ENCODE assay signal across 13 mouse cellular contexts in the genomic region with DNA sequence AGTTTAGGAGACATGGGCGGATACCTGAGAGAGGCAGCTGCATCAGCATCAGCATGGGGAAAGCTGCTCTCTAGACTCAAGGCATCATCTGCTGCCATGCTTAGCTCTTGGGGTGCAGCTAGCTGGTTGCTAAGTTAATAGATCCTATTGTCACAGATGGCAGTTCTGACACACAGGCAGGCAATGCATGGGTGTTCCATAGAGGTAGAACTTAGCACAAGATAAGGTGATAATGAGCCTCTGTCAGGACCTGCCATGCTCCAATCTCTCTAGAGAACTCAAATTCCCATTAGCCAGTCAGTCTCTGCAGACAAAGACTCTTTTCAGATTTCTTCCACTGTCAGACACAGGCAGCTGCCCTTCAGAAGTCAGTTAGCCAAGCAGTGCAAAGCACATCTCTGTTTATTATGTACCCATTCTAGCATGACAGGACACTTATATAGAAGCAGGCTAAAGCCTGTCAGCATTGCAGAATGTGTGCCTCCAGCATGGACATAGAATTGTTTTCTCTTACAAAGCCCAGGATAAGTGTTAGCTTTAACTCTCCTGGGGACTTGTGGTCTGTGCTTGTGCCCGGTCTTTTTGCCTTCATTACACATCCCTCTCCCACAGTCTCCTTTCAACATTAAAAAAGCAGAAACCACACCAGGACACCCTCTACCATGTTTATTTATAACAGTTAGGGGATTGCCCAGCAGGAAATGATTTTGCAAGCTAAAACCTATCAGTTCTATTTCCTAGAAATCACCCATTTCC. TPM values are rescaled to one million over a fixed set of nuclear protein-coding genes. Genes with fewer than 3 reads are reported as not detected.
DNase-seq lines count a peak whose midpoint lies in the region; ATAC-seq lines count a peak whose summit lies in the region.
"Had no signal": no experiment of that assay in that cellular context is flagged by ENCODE, and none has a peak within 500 bp of the region (broad histone marks: within the 10 kb centered on the region; RNA-seq: fewer than 3 reads in every experiment).

No protein-coding gene starts in this region.

- H3K9ac ChIP-seq in hindbrain, embryonic 11.5 days (ENCODE audit: low read depth, low read length): no peak overlapping the region
- no peak overlapping the region for H3K9ac ChIP-seq in hindbrain, embryonic 14.5 days
- no peak overlapping the region for H3K9ac ChIP-seq in midbrain, embryonic 12.5 days (replicated peaks)

- peak; percentile 63 for ATAC-seq in hindbrain, embryonic 11.5 days (ENCODE audit: low FRiP score)
- ATAC-seq in hindbrain, embryonic 14.5 days (ENCODE audit: low FRiP score): no peak
- peak; percentile 89 for ATAC-seq in granulocyte monocyte progenitor cell, adult 5-6 weeks (replicated peaks; ENCODE audit: poor library complexity, severe bottlenecking)
- ATAC-seq in midbrain, embryonic 12.5 days (ENCODE audit: low FRiP score, low read depth): peak; percentile 49
- ATAC-seq: intestine, postnatal 0 days had no signal

- H3K4me1 ChIP-seq in hindbrain, embryonic 11.5 days (replicated peaks; ENCODE audit: control insufficient read depth, insufficient read depth, low read length): no peaks in the 10 kb centered on the region
- no peaks in the 10 kb centered on the region for H3K4me1 ChIP-seq in hindbrain, embryonic 14.5 days (replicated peaks; ENCODE audit: control insufficient read depth, insufficient read depth, low read length)
- H3K4me1 ChIP-seq in midbrain, embryonic 12.5 days: peaks cover 9% of the 10 kb centered on the region

- H3K4me3 ChIP-seq in hindbrain, embryonic 11.5 days (ENCODE audit: low read depth, low read length): no peak overlapping the region
- H3K4me3 ChIP-seq in hindbrain, embryonic 14.5 days (replicated peaks; ENCODE audit: low read length): no peak overlapping the region
- H3K4me3 ChIP-seq in midbrain, embryonic 12.5 days: no peak overlapping the region

- no peaks in the 10 kb centered on the region for H3K27me3 ChIP-seq in hindbrain, embryonic 11.5 days (ENCODE audit: control insufficient read depth, insufficient read depth, low read length)
- H3K27me3 ChIP-seq in hindbrain, embryonic 14.5 days (ENCODE audit: control insufficient read depth, insufficient read depth, low read length): no peaks in the 10 kb centered on the region
- H3K27me3 ChIP-seq in midbrain, embryonic 12.5 days: no peaks in the 10 kb centered on the region

- H3K36me3 ChIP-seq in hindbrain, embryonic 11.5 days (ENCODE audit: control insufficient read depth, insufficient read depth, low read length): no peaks in the 10 kb centered on the region
- no peaks in the 10 kb centered on the region for H3K36me3 ChIP-seq in hindbrain, embryonic 14.5 days (replicated peaks; ENCODE audit: control insufficient read depth, insufficient read depth)
- no peaks in the 10 kb centered on the region for H3K36me3 ChIP-seq in midbrain, embryonic 12.5 days

- no peak overlapping the region; the same call in 1 of the 2 replicates for H3K27ac ChIP-seq in hindbrain, embryonic 11.5 days (ENCODE audit: low read depth, low read length)
- H3K27ac ChIP-seq in hindbrain, embryonic 14.5 days: no peak overlapping the region
- H3K27ac ChIP-seq in midbrain, embryonic 12.5 days (replicated peaks): 0 out of 2 replicates have a peak overlapping the region, but pooled peaks have one; percentile 12

- no peak overlapping the region for H3K4me2 ChIP-seq in hindbrain, embryonic 11.5 days (replicated peaks; ENCODE audit: low read depth, low read length)
- H3K4me2 ChIP-seq in hindbrain, embryonic 14.5 days (replicated peaks): no peak overlapping the region
- no peak overlapping the region for H3K4me2 ChIP-seq in midbrain, embryonic 12.5 days (replicated peaks)

- no peak for DNase-seq in hindbrain, embryonic 11.5 days (ENCODE audit: low spot score)
- no peak for DNase-seq in hindbrain, embryonic 14.5 days (ENCODE audit: low spot score)
- peak; percentile 13 for DNase-seq in CD4-positive, CD25-positive, alpha-beta regulatory T cell, adult 2 months (ENCODE audit: low read depth, low spot score)
- no peak for DNase-seq in heart, adult 9 months (ENCODE audit: low spot score in 2 of 2)
- no peak for DNase-seq in gastrocnemius, postnatal 10 days
- DNase-seq in heart, adult 18-20 months: no peak
- DNase-seq: lung, postnatal 36 days; thymus, adult 2 months had no signal

- 49% methylated on average over 2 of the region's 2 CpGs for WGBS in hindbrain, embryonic 11.5 days
- 50% methylated on average over 2 of the region's 2 CpGs for WGBS in hindbrain, embryonic 14.5 days
- 39% methylated on average over 2 of the region's 2 CpGs for WGBS in midbrain, embryonic 12.5 days

- no peaks in the 10 kb centered on the region for H3K9me3 ChIP-seq in hindbrain, embryonic 11.5 days (ENCODE audit: control insufficient read depth, low read length)
- H3K9me3 ChIP-seq in hindbrain, embryonic 14.5 days (ENCODE audit: control insufficient read depth, low read length): no peaks in the 10 kb centered on the region
- no peaks in the 10 kb centered on the region for H3K9me3 ChIP-seq in midbrain, embryonic 12.5 days

RNA-seq across cellular contexts. Expression of gene Serpina3f, which starts 0.5 kb away (rescaled TPM):
- 0.28 and 0.37 TPM in 2 replicates for polyA plus RNA-seq in hindbrain, embryonic 11.5 days (2014; fragmentation: Nextera tagmentation; extraction: Ambion mirVana)
- 0.13 and 0.19 TPM in 2 replicates for polyA plus RNA-seq in hindbrain, embryonic 14.5 days (2014; fragmentation: Nextera tagmentation; extraction: Ambion mirVana)
- 0.69 TPM in 1 of 2 replicates, not detected in the other for total RNA-seq in granulocyte monocyte progenitor cell, adult 5-6 weeks (2014; fragmentation: Nextera tagmentation)
- total RNA-seq in granulocyte monocyte progenitor cell, adult 5-6 weeks (2017): 0.62 and 1.6 TPM in 2 replicates
- 0.17 and 0.37 TPM in 2 replicates for polyA plus RNA-seq in midbrain, embryonic 12.5 days (2016; fragmentation: Nextera tagmentation; extraction: Ambion mirVana)
- total RNA-seq in gastrocnemius, postnatal 10 days (2021): under 1 TPM in 1 of 2 experiments, not detected in 1; 0.16 TPM
- 1 to 10 TPM in 1 of 2 experiments, under 1 TPM in 1; 0.62 to 1.1 TPM for total RNA-seq in heart, adult 18-20 months (2021)
- total RNA-seq: heart, adult 8-10 months; layer of hippocampus, postnatal 10 days had no signal

RNA-seq across cellular contexts. Expression of gene Serpina3g, which starts 22.2 kb away (rescaled TPM):
- polyA plus RNA-seq in hindbrain, embryonic 11.5 days (2014; fragmentation: Nextera tagmentation; extraction: Ambion mirVana): 0.14 and 0.47 TPM in 2 replicates
- polyA plus RNA-seq in hindbrain, embryonic 14.5 days (2014; fragmentation: Nextera tagmentation; extraction: Ambion mirVana): 0.67 and 1.1 TPM in 2 replicates
- 30.4 and 34.2 TPM in 2 replicates for total RNA-seq in granulocyte monocyte progenitor cell, adult 5-6 weeks (2014; fragmentation: Nextera tagmentation)
- total RNA-seq in granulocyte monocyte progenitor cell, adult 5-6 weeks (2017): 26.5 and 29.7 TPM in 2 replicates
- 0.19 and 0.37 TPM in 2 replicates for polyA plus RNA-seq in midbrain, embryonic 12.5 days (2016; fragmentation: Nextera tagmentation; extraction: Ambion mirVana)
- total RNA-seq in gastrocnemius, postnatal 10 days (2021): under 1 TPM in 1 of 2 experiments, not detected in 1; 0.38 TPM
- total RNA-seq in heart, adult 18-20 months (2021): 1 to 10 TPM; 4.5 to 5.0 TPM

RNA-seq across cellular contexts. Expression of gene Serpina3i, which starts 49.1 kb away (rescaled TPM):
- polyA plus RNA-seq in hindbrain, embryonic 11.5 days (2014; fragmentation: Nextera tagmentation; extraction: Ambion mirVana): 0.40 TPM in 1 of 2 replicates, not detected in the other
- 0.08 TPM in 1 of 2 replicates, not detected in the other for polyA plus RNA-seq in hindbrain, embryonic 14.5 days (2014; fragmentation: Nextera tagmentation; extraction: Ambion mirVana)
- total RNA-seq in granulocyte monocyte progenitor cell, adult 5-6 weeks (2014; fragmentation: Nextera tagmentation): not detected in 2 replicates
- total RNA-seq in granulocyte monocyte progenitor cell, adult 5-6 weeks (2017): not detected in 2 replicates
- polyA plus RNA-seq in midbrain, embryonic 12.5 days (2016; fragmentation: Nextera tagmentation; extraction: Ambion mirVana): 0.18 TPM in 1 of 2 replicates, not detected in the other
- total RNA-seq in gastrocnemius, postnatal 10 days (2021): under 1 TPM in 1 of 2 experiments, not detected in 1; 0.77 TPM
- under 1 TPM; 0.42 to 0.49 TPM for total RNA-seq in heart, adult 18-20 months (2021)
- total RNA-seq: layer of hippocampus, postnatal 10 days had no signal
- polyA plus RNA-seq: intestine, postnatal 0 days had no signal

Comparison
In these comparisons a context has a peak if more than half of its experiments do, and no peak if none do; other contexts are left out.
1. RNA of gene Serpina3g, which starts 22.2 kb away (total RNA-seq): 26.5 to 34.2 TPM in granulocyte monocyte progenitor cell, adult 5-6 weeks; 4.5 to 5.0 TPM in heart, adult 18-20 months and 0.38 TPM in gastrocnemius, postnatal 10 days; every median in the first group is over 4 times any median in the second.